Mouse (Mus musculus): Measurements from ENCODE around the gene Zbtb2. TPM values are rescaled to one million over a fixed set of nuclear protein-coding genes. Genes with fewer than 3 reads are reported as not detected.
A peak's percentile ranks its signal among the peaks of the same experiment; 100 is the strongest.

Gene Zbtb2
- total and polyA plus RNA-seq, 3 experiments = 8.6 to 12.7 TPM; not detected in 1

DNA sequence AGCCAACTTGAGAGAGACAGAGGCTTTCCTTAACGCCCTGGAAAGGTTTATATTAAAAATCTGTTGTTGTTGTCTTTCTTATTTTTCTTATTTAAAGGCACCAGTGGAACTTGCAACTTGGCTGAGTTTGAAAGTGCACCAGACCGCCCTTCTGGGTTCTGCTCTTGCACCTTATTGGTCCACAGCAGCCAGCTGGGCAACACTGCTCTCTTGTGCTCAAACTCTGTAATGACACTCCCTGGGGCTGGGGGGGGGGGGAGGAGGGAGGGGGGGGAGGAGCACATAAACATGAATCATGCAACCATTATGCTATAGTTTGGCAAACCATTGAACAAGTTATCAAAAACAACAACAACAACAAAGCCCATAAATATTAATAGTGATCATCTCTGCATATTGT lies 46.5 kb downstream of the Zbtb2 start:
- Histone ChIP-seq H3K4me3 (ENCODE audit: control insufficient read depth in 1 of 2, insufficient read depth in 1 of 2, low read depth in 2 of 2, low read length in 2 of 2) (no peak overlapping the region), H3K9ac (ENCODE audit: control insufficient read depth, low read depth, low read length, poor library complexity, severe bottlenecking) (peak overlapping the region; percentile 48), H3K79me2 (ENCODE audit: control insufficient read depth, insufficient read depth, low read length, poor library complexity) (no peaks in the 10 kb centered on the region), H3K4me1 (ENCODE audit: control insufficient read depth in 1 of 2, insufficient read depth in 2 of 2, low read length in 2 of 2) (0 out of 4 replicates have a peak, but pooled peaks cover 0 to 2% of the 10 kb centered on the region in 2 experiments), H3K36me3 (ENCODE audit: control insufficient read depth in 1 of 2, insufficient read depth in 2 of 2, low read length in 2 of 2) (peaks cover 0 to 10% of the 10 kb centered on the region in 2 experiments; a peak in 2 of 4 replicates), H3K27me3 (ENCODE audit: control insufficient read depth in 1 of 2, insufficient read depth in 2 of 2, low read length in 2 of 2) (no peaks in the 10 kb centered on the region), H3K9me3 (replicated peaks; ENCODE audit: insufficient read depth, low read length) (no peaks in the 10 kb centered on the region), H3K27ac (ENCODE audit: control insufficient read depth, low read depth, low read length) (no peak overlapping the region)
- peak; percentile 81 for DNase-seq (ENCODE audit: low read depth, low spot score)
- peak; percentile 88; the same call in 1 of the 2 replicates for TF ChIP-seq MAZ (IDR thresholded peaks at IDR 0.05; ENCODE audit: low read depth, low read length)
- peak; percentile 36 to 74 (median 57) for TF ChIP-seq CTCF (IDR thresholded peaks at IDR 0.05 in 2 of 3, conservative IDR thresholded peaks at IDR 0.05 in 1 of 3; ENCODE audit: control insufficient read depth in 1 of 3, insufficient read depth in 1 of 3, low read depth in 2 of 3, low read length in 3 of 3, poor library complexity in 1 of 3, severe bottlenecking in 1 of 3)
- TF ChIP-seq RAD21 (IDR thresholded peaks at IDR 0.05; ENCODE audit: low read depth, low read length) = peak; percentile 56
- TF ChIP-seq SIN3A (IDR thresholded peaks at IDR 0.05; ENCODE audit: low read length) = no peak
- no peak for TF ChIP-seq TCF12 (IDR thresholded peaks at IDR 0.05; ENCODE audit: low read depth, low read length)
- no peak for TF ChIP-seq ZNF384 (IDR thresholded peaks at IDR 0.05; ENCODE audit: low read depth, low read length)
- peak; percentile 2; the same call in 1 of the 2 replicates for TF ChIP-seq ZC3H11A (IDR thresholded peaks at IDR 0.05; ENCODE audit: low read depth, low read length)
- TF ChIP-seq SMC3 (IDR thresholded peaks at IDR 0.05; ENCODE audit: low read depth, low read length) = peak; percentile 53

DNA sequence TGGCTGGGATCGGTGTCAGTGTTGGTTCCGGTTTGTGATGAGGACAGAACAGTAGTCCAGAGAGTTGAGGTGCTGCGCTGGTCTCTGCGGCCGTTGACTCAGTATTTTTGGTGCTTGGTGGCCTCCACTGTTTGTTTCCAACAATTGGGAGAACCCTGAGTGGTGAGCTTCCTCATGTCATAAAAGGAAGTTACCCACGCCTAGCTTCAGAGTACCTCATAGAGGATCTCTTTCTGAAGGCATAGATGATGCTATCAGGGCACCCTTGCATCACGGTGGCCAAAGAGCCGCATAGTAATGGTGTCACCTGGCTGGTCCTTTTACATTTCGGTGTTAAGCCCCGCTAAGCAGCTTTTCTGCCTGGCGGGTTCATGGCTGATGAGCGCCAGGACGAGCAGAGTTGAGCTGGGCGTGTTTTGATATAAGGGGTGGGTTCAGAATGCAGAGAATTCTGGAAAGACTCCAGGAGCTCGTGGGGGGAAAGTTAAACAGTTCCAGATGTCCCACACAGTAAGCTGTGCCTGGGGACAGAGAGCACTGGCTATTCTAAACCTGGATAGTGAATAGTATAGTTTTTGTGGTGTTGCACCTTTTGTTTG lies 48.9 kb downstream of the Zbtb2 start:
- Histone ChIP-seq H3K4me1 (ENCODE audit: control insufficient read depth in 1 of 2, insufficient read depth in 2 of 2, low read length in 2 of 2) (0 out of 4 replicates have a peak, but pooled peaks cover 0 to 2% of the 10 kb centered on the region in 2 experiments), H3K9ac (ENCODE audit: control insufficient read depth, low read depth, low read length, poor library complexity, severe bottlenecking) (peak overlapping the region; percentile 25; the same call in 1 of the 2 replicates), H3K36me3 (ENCODE audit: control insufficient read depth in 1 of 2, insufficient read depth in 2 of 2, low read length in 2 of 2) (peaks cover 0 to 8% of the 10 kb centered on the region in 2 experiments; a peak in 2 of 4 replicates), H3K27me3 (ENCODE audit: control insufficient read depth in 1 of 2, insufficient read depth in 2 of 2, low read length in 2 of 2) (no peaks in the 10 kb centered on the region), H3K4me3 (ENCODE audit: control insufficient read depth in 1 of 2, insufficient read depth in 1 of 2, low read depth in 2 of 2, low read length in 2 of 2) (peak overlapping the region; percentile 30 to 40; a peak in 3 of 4 replicates), H3K27ac (ENCODE audit: control insufficient read depth, low read depth, low read length) (no peak overlapping the region), H3K9me3 (replicated peaks; ENCODE audit: insufficient read depth, low read length) (no peaks in the 10 kb centered on the region), H3K79me2 (ENCODE audit: control insufficient read depth, insufficient read depth, low read length, poor library complexity) (no peaks in the 10 kb centered on the region)
- TF ChIP-seq RCOR1 (IDR thresholded peaks at IDR 0.05; ENCODE audit: low read depth, low read length) (no peak), POLR2A (IDR thresholded peaks at IDR 0.05; ENCODE audit: control insufficient read depth in 1 of 2, insufficient read depth in 1 of 2, low read depth in 1 of 2, low read length in 2 of 2, poor library complexity in 1 of 2) (no peak), SIN3A (IDR thresholded peaks at IDR 0.05; ENCODE audit: low read length) (no peak), NRF1 (IDR thresholded peaks at IDR 0.05; ENCODE audit: insufficient read depth, low read depth, low read length, poor library complexity, severe bottlenecking) (no peak), SMC3 (IDR thresholded peaks at IDR 0.05; ENCODE audit: low read depth, low read length) (0 out of 2 replicates have a peak, but pooled peaks have one; percentile 5), HCFC1 (IDR thresholded peaks at IDR 0.05; ENCODE audit: low read depth, low read length) (no peak), GATA1 (IDR thresholded peaks at IDR 0.05; ENCODE audit: low read depth, low read length) (0 out of 2 replicates have a peak, but pooled peaks have one; percentile 16), TBP (IDR thresholded peaks at IDR 0.05; ENCODE audit: low read depth, low read length) (no peak), E2F4 (IDR thresholded peaks at IDR 0.05; ENCODE audit: borderline replicate concordance, low read depth, low read length) (no peak)
- DNase-seq (ENCODE audit: low read depth, low spot score) = peak; percentile 70

Data from MEL (cell line).